Comparison of ENCODE assay signal across 15 mouse cellular contexts in genomic region chr5:91875875-91876681, GRCm38 (mm10).
DNase-seq lines count a peak whose midpoint lies in the region; ATAC-seq lines count a peak whose summit lies in the region.
"Had no signal": no experiment of that assay in that cellular context is flagged by ENCODE, and none has a peak within 500 bp of the region (broad histone marks: within the 10 kb centered on the region; RNA-seq: fewer than 3 reads in every experiment).

No protein-coding gene starts in this region.

- 81% methylated on average over 10 of the region's 10 CpGs for WGBS in heart, embryonic 11.5 days (ENCODE audit: insufficient replicate concordance)
- WGBS in hindbrain, embryonic 12.5 days: 55% methylated on average over 10 of the region's 10 CpGs
- WGBS in neural tube, embryonic 15.5 days: 46% methylated on average over 10 of the region's 10 CpGs

- no peak overlapping the region for H3K9ac ChIP-seq in heart, embryonic 11.5 days (ENCODE audit: low read depth, low read length)
- H3K9ac ChIP-seq in hindbrain, embryonic 12.5 days: no peak overlapping the region
- no peak overlapping the region for H3K9ac ChIP-seq in neural tube, embryonic 15.5 days (replicated peaks)
- H3K9ac ChIP-seq: forebrain, embryonic 15.5 days had no signal

- H3K27ac ChIP-seq in heart, embryonic 11.5 days (ENCODE audit: low read depth, low read length): no peak overlapping the region
- H3K27ac ChIP-seq in hindbrain, embryonic 12.5 days: no peak overlapping the region; the same call in 1 of the 2 replicates
- H3K27ac ChIP-seq in neural tube, embryonic 15.5 days (replicated peaks): no peak overlapping the region
- H3K27ac ChIP-seq: forebrain, embryonic 15.5 days had no signal

- no peaks in the 10 kb centered on the region for H3K9me3 ChIP-seq in heart, embryonic 11.5 days (replicated peaks; ENCODE audit: control insufficient read depth, low read length)
- no peaks in the 10 kb centered on the region for H3K9me3 ChIP-seq in hindbrain, embryonic 12.5 days (replicated peaks)
- no peaks in the 10 kb centered on the region for H3K9me3 ChIP-seq in neural tube, embryonic 15.5 days (replicated peaks)
- H3K9me3 ChIP-seq: forebrain, embryonic 15.5 days had no signal

- no peak overlapping the region for H3K4me3 ChIP-seq in heart, embryonic 11.5 days (ENCODE audit: low read depth, low read length)
- no peak overlapping the region for H3K4me3 ChIP-seq in hindbrain, embryonic 12.5 days
- H3K4me3 ChIP-seq in neural tube, embryonic 15.5 days (replicated peaks): no peak overlapping the region
- H3K4me3 ChIP-seq: forebrain, embryonic 15.5 days had no signal

- no peaks in the 10 kb centered on the region for H3K4me1 ChIP-seq in heart, embryonic 11.5 days (ENCODE audit: control insufficient read depth, insufficient read depth, low read length)
- H3K4me1 ChIP-seq in hindbrain, embryonic 12.5 days: peaks cover 4% of the 10 kb centered on the region
- peaks cover 10% of the 10 kb centered on the region for H3K4me1 ChIP-seq in neural tube, embryonic 15.5 days
- H3K4me1 ChIP-seq: forebrain, embryonic 15.5 days had no signal

- no peaks in the 10 kb centered on the region for H3K36me3 ChIP-seq in heart, embryonic 11.5 days (ENCODE audit: control insufficient read depth, insufficient read depth, low read length)
- no peaks in the 10 kb centered on the region for H3K36me3 ChIP-seq in hindbrain, embryonic 12.5 days
- H3K36me3 ChIP-seq in neural tube, embryonic 15.5 days: no peaks in the 10 kb centered on the region
- H3K36me3 ChIP-seq: forebrain, embryonic 15.5 days had no signal

- no peak for ATAC-seq in heart, embryonic 11.5 days (replicated peaks; ENCODE audit: insufficient number of reproducible peaks, low FRiP score, low TSS enrichment)
- ATAC-seq in hindbrain, embryonic 12.5 days (ENCODE audit: low FRiP score): peak; percentile 77
- ATAC-seq in neural tube, embryonic 15.5 days (ENCODE audit: low FRiP score): peak; percentile 64
- ATAC-seq: forebrain, embryonic 15.5 days had no signal

- no peaks in the 10 kb centered on the region for H3K27me3 ChIP-seq in heart, embryonic 11.5 days (ENCODE audit: control insufficient read depth, insufficient read depth, low read length)
- no peaks in the 10 kb centered on the region for H3K27me3 ChIP-seq in hindbrain, embryonic 12.5 days
- H3K27me3 ChIP-seq in neural tube, embryonic 15.5 days (replicated peaks): no peaks in the 10 kb centered on the region
- H3K27me3 ChIP-seq: forebrain, embryonic 15.5 days had no signal

- DNase-seq in heart, adult 11 months: peak; percentile 66
- DNase-seq in mesoderm, embryonic 11.5 days (ENCODE audit: low read depth, low spot score): peak; percentile 41
- no peak for DNase-seq in kidney, adult 9 months
- no peak for DNase-seq in left cerebral cortex, adult 11 months (ENCODE audit: low spot score)
- no peak for DNase-seq in frontal cortex, postnatal 36 days (ENCODE audit: low spot score in 2 of 2)
- DNase-seq: gastrocnemius, postnatal 25 days; kidney, adult 18-20 months; lung, postnatal 10 days; right cerebral cortex, postnatal 14 days; thymus, postnatal 36 days had no signal

- no peak overlapping the region for H3K4me2 ChIP-seq in heart, embryonic 11.5 days
- no peak overlapping the region for H3K4me2 ChIP-seq in hindbrain, embryonic 12.5 days (replicated peaks)
- no peak overlapping the region for H3K4me2 ChIP-seq in neural tube, embryonic 15.5 days
- H3K4me2 ChIP-seq: forebrain, embryonic 15.5 days; liver, embryonic 11.5 days had no signal

Comparison
In these comparisons a context has a peak if more than half of its experiments do, and no peak if none do; other contexts are left out.
1. DNase-seq: peak in heart, adult 11 months (single experiment) and mesoderm, embryonic 11.5 days (single experiment); none in kidney, adult 9 months (single experiment), left cerebral cortex, adult 11 months (single experiment) and frontal cortex, postnatal 36 days (0 of 2).